Mouse (Mus musculus) cerebellum, adult 8-10 months (tissue): Measurements from ENCODE around the gene Gm5136.

Experiments
- DNase-seq: peaks from one replicate; pipeline ENCODE4 v3.0.0; 2022

Gene Gm5136

DNA sequence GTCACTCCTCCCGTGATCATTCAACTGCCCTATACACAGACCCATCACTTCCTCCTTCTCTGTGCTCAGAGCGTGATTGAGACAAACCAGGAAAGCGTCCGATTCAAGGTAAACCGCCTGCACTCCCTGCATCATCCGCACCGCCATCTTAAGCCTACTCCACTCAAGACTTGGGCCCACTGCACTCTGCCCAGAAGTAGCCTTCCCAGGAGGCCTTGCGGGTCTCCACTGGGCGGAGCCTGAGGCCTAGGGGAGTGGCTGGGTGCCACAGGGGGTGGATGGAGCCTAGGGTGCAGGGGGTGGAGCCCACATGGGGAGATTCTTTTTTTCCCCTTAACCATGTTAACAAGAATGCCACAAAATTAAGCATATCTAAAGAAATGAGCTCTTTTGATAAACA is at the start of gene Gm5136:
Gm5136 (minus strand) TSS at position 215 of the 400 bp plus-strand sequence.
- DNase-seq, result no peak

DNA sequence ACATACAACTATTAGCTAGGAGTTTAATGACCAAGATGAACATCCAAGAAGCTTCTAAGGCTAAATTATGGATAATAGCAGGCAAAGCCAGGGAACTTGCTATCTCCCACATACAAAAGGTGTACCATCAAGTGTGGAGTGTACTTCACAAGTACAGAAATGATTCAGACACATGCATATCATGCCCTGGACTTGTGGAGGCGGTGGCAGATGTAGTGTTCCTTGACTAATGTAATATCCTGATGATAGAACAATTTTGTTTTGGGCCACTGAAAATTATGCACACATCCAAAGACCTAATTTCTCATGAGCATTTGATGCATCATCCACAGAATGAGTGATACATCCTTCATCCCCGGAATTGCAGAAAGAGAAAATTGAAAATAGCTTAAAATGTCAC is 43.8 kb upstream of the Gm5136 start:
- DNase-seq, result no peak

DNA sequence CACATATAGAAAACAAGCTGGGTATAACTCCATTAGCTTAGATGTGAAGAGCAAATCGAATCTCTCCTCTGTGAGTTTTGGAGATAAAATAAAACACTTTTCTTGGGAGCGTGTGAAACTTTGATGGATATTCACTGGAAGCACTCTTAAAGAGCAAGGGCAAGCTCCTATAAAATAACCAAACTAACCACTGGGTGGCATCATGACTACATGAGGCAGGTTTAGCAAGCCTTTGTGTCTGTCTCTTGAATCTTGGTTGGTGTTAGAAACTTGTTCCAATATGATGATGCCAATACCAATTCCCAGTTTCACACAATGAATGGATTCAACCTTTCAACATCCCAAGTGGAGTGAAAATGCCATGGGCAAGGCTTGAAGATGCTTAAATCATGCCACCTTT is 34.0 kb upstream of the Gm5136 start:
- no peak for DNase-seq

DNA sequence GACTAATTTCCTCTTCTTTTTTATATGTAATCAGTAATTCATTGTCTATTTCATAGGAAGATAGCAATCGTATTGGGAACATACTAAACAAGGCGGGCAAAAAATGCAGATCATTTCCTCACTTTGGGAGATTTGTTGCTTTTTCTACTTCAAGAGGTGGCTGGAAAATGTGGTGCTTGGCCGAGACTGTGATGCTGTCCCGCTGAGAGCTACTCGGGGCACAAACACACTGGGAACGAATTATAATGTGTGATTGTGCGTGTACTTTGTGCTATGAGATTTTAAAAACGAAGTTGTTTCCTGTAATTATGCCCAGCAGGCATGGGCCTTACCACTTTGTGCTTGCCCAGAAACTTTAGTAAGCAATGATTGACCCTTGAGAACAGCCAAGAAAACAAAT is 29.0 kb upstream of the Gm5136 start:
- DNase-seq, result peak; percentile 41

DNA sequence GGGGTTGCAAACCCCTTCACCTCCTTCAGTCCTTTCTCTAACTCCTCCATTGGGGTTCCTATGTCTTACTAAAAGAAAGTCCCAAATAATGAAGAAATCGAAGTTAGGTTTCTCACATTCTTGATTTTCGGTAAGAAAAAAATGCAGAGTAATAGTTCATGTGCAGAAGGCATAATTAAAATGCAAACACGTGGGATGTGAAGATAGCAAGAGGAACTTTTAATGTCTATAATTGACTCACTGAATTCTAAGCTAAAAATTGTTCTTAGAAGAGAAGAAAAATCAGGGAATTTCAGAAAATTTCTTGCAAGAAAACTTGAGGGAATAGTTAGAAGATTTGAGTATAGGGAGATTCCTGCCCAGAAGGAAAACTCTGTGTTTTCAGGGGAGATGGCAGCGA is 26.4 kb upstream of the Gm5136 start:
- no peak for DNase-seq

DNA sequence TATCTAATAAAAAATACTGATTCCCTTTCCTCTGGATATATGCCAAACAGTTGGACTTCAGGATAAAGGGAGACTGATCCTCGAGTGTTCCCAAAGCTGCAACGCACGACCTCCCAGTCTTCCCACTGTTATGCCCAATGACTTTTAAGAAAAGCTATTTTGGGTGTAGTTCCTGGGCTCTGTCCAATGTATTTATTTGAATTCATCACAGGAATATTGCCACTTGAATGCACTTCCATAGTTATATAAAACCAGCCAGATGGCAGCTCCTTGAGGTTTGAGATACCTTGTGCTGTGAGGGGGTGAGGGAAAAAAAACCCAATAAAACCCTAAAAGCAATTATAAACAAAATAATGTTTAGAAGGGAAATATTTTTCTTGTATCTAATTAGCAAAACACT is 24.9 kb upstream of the Gm5136 start:
- DNase-seq, result peak; percentile 50

DNA sequence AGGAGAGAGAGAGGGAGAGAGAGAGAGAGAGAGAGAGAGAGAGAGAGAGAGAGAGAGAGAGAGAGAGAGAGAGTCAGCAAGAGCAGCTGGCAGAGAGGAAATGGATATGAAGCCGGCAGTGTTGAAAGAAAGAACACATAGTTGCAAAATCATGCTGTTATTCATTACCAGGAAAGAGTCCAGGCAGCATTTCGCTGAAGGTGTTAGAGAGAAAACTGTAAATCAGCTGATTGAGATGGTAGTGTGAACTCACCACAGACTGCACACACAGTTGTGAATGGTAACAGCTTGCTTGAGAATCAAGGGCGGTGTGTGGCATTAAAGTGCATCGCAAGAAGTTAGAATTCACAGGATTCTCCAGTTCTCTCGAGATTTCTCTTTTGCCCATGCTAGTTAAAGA is 10.6 kb upstream of the Gm5136 start:
- no peak for DNase-seq

DNA sequence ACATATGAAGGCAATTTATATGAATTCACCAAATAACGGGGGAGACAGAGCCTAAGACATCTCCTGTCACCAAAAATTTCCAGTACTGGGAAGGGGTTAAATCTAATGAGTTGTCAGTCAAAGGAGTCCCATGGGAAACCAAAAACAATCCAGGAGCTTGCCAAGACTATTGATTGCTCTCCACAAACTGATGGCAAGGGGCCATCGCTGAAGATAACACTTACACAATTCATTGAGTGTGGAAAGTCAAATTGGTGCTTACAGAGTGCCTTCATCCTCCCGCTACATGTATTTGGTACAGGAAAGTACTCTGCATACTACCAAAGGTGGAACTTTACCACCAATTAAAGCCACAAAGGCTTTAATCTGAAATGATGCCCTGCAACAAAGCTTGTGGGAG is 5.7 kb upstream of the Gm5136 start:
- no peak for DNase-seq

DNA sequence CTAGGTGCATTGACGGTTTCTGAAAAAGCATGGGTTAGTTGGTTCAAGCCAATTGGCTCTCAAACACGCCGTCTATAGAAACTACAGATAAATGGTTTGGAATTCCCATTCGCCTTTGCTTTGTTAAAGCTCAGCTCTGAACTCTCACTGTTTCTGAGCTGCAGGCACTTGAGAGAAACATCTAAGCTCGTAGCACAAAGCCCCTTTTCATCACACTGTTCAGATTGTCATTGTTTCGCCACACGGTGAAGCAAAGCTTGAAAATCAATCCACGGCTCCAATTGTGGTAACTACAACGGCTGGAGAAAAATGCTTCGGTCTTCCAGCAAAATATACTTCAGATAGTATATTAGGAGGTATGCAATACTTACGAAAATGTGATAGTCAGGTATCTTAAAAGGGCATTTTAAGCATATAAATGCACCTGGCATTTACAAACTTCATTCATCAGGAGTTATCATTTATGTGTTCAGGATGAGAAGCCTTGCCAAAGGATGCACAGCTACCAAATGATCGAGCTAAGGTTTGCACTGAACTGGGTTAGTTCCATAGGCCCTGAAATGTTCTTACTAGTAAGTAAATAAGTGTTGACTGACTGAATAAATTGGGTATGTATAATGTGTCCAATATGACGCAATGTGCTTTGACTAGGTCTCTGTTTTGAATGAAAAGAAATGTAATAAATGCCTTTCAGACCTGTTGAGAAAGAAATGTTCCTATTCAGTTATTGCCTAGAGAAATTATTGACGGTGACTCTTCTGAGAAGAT is 1.6 kb upstream of the Gm5136 start:
- no peak for DNase-seq

DNA sequence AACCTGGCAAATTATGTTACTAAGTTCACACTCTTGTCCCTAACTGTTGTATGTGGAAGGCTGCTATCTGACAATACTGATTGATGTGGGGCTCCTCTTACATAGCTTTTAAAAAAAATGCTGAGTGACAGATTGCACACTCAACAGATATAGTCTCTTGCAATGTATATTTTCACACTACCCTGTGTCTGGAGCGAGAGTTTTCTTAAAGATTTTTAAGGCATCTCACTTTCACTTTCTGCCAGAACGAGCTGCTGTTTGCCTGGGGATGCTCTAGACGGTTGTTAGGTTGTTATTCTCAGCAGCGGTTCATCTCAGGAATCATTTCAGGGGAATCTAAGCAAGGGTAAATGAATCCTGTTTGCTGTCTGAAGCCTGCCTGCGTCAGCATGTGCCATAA is 2.9 kb downstream of the Gm5136 start:
- DNase-seq, result no peak

DNA sequence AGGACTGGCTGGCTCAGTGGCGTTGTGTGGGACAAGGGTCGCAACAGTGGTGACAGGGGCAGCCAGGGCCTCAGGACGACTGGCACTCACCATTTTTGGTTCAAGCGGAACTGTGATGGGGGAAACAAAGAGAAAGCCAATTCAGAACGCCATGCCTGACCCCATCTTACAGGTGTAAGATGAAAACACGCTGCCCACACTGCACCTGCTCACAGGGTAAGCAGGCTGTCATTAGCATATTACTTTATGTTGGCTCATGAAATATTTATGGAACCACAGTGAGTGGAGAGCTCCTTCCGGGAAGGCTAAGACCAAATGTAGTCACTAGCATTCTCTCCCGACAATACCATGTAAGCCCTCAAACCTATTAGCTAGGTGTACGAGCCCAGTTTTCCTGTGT is 9.0 kb downstream of the Gm5136 start:
- no peak for DNase-seq

DNA sequence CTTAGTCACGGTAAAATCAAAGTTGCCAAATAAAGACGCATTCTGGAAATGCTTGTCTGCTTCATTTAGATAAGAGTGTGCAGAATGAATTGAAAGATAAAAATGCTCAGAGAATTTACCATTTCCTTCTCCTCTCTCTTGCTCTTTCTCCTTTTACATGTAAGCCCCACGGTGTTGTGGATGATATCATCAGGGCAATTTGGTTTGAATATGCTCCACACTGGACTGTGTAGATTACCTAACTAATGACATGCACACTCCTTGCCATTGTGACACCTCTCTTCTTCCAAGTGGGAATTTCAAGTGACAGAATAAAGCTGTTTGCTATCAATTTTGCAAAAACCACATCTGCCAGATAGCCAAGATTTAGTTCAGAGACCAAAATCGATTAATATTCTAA is 13.3 kb downstream of the Gm5136 start:
- no peak for DNase-seq

DNA sequence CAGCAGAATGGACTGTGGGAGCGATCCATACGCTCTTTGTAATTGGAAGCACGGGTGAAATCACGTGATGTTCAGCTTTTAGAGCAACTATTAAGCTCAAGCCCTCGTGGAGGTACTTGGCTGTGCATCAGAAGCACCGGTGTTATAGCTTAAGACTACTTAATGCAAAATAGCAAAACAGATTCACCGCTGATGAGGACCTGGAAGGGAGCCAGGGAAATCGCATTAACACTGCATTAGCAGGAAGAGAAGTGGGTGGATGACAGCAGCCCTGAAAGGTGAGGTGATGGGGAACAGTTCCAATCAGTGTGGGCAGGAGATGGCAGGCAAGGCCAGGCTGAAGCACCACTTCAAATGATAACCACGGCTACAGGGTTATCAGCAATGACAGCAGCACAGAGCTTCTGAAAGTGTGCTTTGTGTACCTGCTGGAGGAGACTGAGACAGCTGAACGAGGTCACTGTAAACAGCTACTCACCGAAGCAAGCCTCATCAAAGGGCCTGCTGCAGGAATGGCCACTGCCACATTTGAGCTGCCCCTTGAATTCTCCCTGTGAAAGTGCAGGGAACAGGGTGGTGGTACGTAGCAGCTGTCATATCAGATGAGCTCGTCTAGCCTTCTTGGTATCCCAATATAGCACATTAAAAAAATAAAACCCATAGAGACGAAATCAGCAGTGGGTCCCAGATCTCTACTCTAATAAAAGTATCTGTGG is 20.1 kb downstream of the Gm5136 start:
- peak; percentile 59 for DNase-seq

DNA sequence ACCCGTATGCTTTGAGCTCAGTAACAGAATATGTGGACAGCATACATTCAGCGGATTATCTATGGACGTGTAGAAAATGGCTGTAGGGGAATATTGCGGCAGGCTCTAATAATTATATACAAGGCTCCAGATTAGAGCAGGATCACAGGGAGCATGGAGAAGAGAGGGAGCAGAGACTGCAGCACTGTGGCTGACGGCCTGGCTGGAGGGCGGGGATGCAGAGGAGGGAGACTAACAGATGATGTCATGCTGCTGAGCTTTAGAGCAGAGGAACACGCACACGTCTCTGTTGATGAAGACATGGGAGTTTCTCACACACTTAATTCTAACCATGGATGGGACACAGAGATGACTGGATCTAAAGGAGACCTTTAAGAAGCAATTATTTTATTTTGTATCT is 22.9 kb downstream of the Gm5136 start:
- DNase-seq, result no peak

DNA sequence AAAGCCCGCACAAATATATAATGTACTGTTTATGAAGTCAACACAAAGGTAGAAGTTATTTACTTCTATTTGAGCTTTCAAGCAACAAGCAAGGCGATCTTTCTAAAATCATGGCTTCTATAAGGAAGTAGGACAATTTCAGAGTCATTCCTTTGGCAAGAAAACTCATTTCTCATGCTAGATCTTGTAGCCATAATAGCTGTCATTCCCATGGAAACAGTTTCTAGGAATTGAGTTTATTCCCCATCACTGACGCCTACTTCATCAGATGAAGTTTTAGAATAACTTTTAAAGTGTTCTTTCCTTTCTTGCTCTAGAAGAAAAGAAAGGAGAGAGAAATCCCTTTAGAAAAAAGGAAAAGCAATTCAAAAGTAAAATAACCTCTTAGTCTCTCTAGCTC is 31.0 kb downstream of the Gm5136 start:
- DNase-seq, result no peak

DNA sequence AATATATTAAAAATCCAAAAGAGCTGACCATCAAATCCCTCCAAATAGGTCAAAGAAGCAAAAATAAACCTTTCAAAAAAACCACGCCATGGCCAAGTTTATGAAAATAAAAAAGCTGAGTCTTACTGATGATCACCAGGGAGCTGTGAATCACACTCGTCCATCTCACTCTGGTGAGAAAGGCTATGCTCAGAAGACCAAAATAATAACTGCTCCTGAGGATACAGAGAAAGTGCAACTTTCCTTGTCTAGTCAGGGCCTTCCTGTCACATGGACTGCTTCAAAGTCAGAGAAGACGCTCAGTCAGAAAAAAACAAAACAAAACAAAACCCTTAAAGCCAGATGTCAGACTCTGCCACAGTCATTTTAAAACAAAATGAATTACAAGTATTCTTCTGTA is 39.7 kb downstream of the Gm5136 start:
- DNase-seq, result no peak

DNA sequence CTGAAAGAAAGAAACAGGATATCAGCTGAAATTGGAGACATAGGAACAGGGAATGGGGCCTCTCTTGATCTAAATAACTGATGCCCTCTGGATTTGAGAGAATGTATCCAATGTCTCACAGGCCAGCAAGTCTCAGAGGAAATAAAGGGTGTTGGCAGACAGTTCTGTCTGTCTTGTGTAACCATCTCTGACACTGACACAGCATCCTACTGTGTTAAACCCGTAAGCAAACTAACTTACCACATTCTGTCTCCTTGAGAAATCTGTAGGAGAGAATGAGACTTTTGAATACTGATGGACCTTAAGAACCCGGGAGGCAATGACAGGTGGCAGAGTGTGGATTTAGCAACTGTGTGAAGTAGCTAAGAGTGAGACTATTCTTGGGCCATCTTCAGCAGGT is 41.7 kb downstream of the Gm5136 start:
- DNase-seq, result no peak

DNA sequence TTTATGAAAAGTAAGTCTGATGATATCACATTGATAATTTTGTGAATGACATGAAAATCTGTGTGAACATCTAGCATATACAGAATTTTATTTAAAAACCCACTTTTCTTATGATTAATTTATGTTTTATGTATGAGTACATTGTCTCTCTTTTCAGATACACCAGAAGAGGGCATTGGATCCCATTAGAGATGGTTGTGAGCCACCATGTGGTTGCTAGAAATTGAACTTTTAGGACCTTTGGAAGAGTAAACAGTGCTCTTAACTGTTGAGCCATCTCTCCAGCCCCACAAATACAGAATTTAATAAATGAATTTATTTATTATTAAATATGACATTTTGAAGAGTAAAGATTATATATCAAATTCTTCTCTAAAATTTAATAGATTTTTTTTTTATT is 42.3 kb downstream of the Gm5136 start:
- DNase-seq, result no peak

DNA sequence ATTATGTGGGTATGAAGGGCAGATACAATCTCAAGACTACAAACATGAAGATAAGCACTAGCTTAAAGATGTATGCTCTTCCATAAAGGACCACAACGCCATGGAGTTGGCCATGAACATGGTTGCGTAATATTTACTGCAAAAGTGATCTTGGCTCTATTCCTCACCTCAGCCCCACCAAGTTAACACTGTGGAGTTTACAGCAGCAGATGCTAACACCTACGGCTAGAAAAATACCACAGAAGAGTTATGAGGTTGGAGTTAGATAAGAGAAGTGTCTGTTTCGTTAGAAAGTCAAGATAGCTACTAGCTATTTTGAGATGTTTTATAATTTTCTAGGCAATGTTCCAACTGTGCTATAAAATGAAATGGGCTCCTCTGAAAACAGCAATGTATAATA is 43.1 kb downstream of the Gm5136 start:
- no peak for DNase-seq

DNA sequence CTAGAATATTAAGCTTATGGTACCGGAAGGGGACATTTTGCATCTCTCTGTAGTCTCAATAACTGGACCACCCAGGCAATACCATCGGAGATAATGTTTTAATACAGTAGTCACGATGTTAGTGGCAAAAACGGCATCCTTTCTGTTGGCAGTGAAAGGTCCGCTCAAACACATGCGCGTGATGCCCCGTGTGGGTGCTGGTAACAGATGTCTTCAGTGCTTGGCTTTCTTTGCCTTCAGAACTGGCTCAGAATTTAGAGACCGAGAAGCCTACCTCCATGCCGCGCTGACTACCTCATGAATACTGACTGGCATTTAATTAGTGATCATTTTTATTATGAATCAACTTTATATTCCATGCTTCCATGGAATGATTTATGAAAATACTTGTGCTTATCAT is 44.9 kb downstream of the Gm5136 start:
- DNase-seq, result peak; percentile 45

DNA sequence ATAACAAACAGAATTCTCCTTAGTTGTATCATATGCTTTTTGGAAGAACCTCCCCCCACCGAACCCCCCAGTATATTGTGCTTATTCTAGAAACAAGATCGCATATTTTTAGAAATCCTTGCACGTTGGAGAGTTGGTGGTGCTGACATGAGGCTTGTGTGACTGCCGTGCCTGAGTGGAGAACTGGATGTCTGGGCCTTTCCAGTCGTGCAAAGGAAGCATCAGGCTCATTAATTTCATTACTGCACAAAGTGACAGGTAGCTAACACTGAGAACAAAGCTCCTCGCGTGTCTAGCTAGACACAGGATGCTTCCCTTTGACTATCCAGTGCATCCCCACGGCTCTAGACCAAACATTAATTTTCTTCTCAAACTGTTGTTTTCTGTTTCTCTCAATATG is 47.1 kb downstream of the Gm5136 start:
- no peak for DNase-seq

DNA sequence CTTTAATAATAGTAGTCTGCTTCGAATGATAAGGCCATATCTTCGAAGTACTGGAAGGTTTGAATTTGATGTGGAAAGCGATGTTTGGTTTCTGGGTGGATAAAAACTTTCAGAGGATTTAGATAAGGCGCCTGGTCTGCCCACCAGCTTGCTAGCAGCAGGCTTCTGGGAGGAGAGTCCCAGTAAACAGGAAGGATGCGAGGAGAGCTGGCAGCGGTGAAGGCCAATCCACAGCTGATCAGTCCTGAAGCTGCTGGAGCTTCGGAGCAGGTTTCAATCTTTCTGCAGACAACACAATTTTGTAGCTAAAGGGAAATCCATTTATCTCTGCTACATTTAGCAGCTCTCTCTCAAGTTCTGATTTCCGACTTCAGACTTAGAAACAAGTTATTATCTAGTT is 47.9 kb downstream of the Gm5136 start:
- DNase-seq, result peak; percentile 39

DNA sequence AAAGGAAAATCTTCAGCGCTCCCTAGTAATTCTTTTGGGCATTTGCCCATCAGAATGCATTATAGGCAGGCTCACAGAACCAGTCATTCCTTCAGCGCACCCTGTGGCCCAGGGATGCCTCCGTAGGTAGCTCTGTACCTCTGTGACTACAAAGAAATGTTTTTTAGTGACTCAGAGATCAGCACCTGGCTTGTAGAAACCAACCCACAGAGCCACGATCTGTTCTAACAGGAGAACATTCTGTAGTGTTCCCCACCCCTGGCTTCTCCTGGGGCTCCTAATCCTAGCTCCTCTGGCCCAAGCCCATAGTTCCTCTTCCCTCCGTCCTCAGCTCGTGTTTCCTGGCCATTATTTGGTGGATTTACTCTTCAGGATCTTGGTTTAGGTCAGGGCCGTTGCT is 50.8 kb downstream of the Gm5136 start:
- DNase-seq, result peak; percentile 62
